Mouse (Mus musculus): ENCODE results near the gene Pphln1. TPM values are rescaled to one million over a fixed set of nuclear protein-coding genes. Genes with fewer than 3 reads are reported as not detected.

Pphln1 gene
- polyA plus RNA-seq, 1 experiment from 2014 or later: 22.3 TPM

- no peaks in the 10 kb centered on the region for H3K27me3 ChIP-seq (replicated peaks; ENCODE audit: insufficient read depth, low read length)
- H3K27ac ChIP-seq (ENCODE audit: low read length): no peak overlapping the region
- 68% methylated on average over 7 of the region's 7 CpGs for WGBS
- ATAC-seq (no peak; the same call in 1 of the 2 replicates), DNase-seq (ENCODE audit: low spot score) (no peak)
- H3K4me3 ChIP-seq (ENCODE audit: low read depth, low read length): no peak overlapping the region
- peaks cover 6% of the 10 kb centered on the region; the same call in 1 of the 2 replicates for H3K4me1 ChIP-seq (ENCODE audit: insufficient read depth, low read depth, low read length)
- H3K9me3 ChIP-seq (ENCODE audit: low read length): no peaks in the 10 kb centered on the region
- H3K36me3 ChIP-seq (ENCODE audit: insufficient read depth, low read length): no peaks in the 10 kb centered on the region
- no peak overlapping the region for H3K4me2 ChIP-seq (replicated peaks; ENCODE audit: low read depth, low read length)
- H3K9ac ChIP-seq (replicated peaks; ENCODE audit: low read depth): no peak overlapping the region
- TF ChIP-seq CTCF (IDR thresholded peaks at IDR 0.05): no peak
- TF ChIP-seq EP300 (IDR thresholded peaks at IDR 0.05): no peak
Observed at GRCm38 (mm10) chr15:93537745-93538144, 139.6 kb downstream of the Pphln1 start.

- ATAC-seq (no peak), DNase-seq (ENCODE audit: low spot score) (no peak)
- no peak for TF ChIP-seq EP300 (IDR thresholded peaks at IDR 0.05)
- TF ChIP-seq CTCF (IDR thresholded peaks at IDR 0.05): no peak
- H3K9ac ChIP-seq (replicated peaks; ENCODE audit: low read depth): no peak overlapping the region
- no peaks in the 10 kb centered on the region for H3K27me3 ChIP-seq (replicated peaks; ENCODE audit: insufficient read depth, low read length)
- WGBS: 79% methylated on average over 21 of the region's 21 CpGs
- peaks cover 6% of the 10 kb centered on the region; the same call in 1 of the 2 replicates for H3K4me1 ChIP-seq (ENCODE audit: insufficient read depth, low read depth, low read length)
- H3K9me3 ChIP-seq (ENCODE audit: low read length): no peaks in the 10 kb centered on the region
- H3K27ac ChIP-seq (ENCODE audit: low read length): no peak overlapping the region
- H3K4me2 ChIP-seq (replicated peaks; ENCODE audit: low read depth, low read length): no peak overlapping the region
- H3K36me3 ChIP-seq (ENCODE audit: insufficient read depth, low read length): no peaks in the 10 kb centered on the region
- H3K4me3 ChIP-seq (ENCODE audit: low read depth, low read length): no peak overlapping the region
Observed at GRCm38 (mm10) chr15:93538551-93539205, 140.5 kb downstream of the Pphln1 start.

GRCm38 (mm10) chr15:93539415-93539814 lies 141.3 kb downstream of the Pphln1 start:
- Histone ChIP-seq H3K27ac (ENCODE audit: low read length) (no peak overlapping the region), H3K27me3 (replicated peaks; ENCODE audit: insufficient read depth, low read length) (no peaks in the 10 kb centered on the region), H3K4me2 (replicated peaks; ENCODE audit: low read depth, low read length) (no peak overlapping the region), H3K9me3 (ENCODE audit: low read length) (no peaks in the 10 kb centered on the region), H3K4me1 (ENCODE audit: insufficient read depth, low read depth, low read length) (peaks cover 6% of the 10 kb centered on the region; the same call in 1 of the 2 replicates), H3K36me3 (ENCODE audit: insufficient read depth, low read length) (no peaks in the 10 kb centered on the region), H3K4me3 (ENCODE audit: low read depth, low read length) (no peak overlapping the region), H3K9ac (replicated peaks; ENCODE audit: low read depth) (no peak overlapping the region)
- 47% methylated on average over 3 of the region's 3 CpGs for whole genome bisulfite sequencing
- TF ChIP-seq EP300 (IDR thresholded peaks at IDR 0.05) (no peak), CTCF (IDR thresholded peaks at IDR 0.05) (no peak)
- ATAC-seq: peak; percentile 50; the same call in 1 of the 2 replicates
- peak; percentile 18 for DNase-seq (ENCODE audit: low spot score)

Other genes starting within 250 kb of the Pphln1 start
- gene Gxylt1, start 123.2 kb upstream of the Pphln1 start, polyA plus RNA-seq (2015; fragmentation: Nextera tagmentation; extraction: Ambion mirVana): 6.9 and 7.3 TPM in 2 replicates
- gene Yaf2, start 61.4 kb upstream of the Pphln1 start, polyA plus RNA-seq (2015; fragmentation: Nextera tagmentation; extraction: Ambion mirVana): 58.2 and 60.4 TPM in 2 replicates
- 101 and 118 TPM in 2 replicates for gene Zcrb1, start within 50 bp of the Pphln1 start, polyA plus RNA-seq (2015; fragmentation: Nextera tagmentation; extraction: Ambion mirVana)
- 26.1 and 26.8 TPM in 2 replicates for gene Prickle1, start 197.5 kb downstream of the Pphln1 start, polyA plus RNA-seq (2015; fragmentation: Nextera tagmentation; extraction: Ambion mirVana)